Mouse (Mus musculus): Measurements from ENCODE around the gene Slc9a9. TPM values are rescaled to one million over a fixed set of nuclear protein-coding genes. Genes with fewer than 3 reads are reported as not detected.

Gene Slc9a9
- polyA plus RNA-seq, 1 experiment = not detected

- WGBS = 88% methylated on average over 1 of the region's 1 CpGs
These were observed 215.4 kb downstream of the Slc9a9 start for GRCm38 (mm10) chr9:94885151-94885550.

GRCm38 (mm10) chr9:94889647-94890046 is 219.9 kb downstream of the Slc9a9 start:
- H3K27ac ChIP-seq (ENCODE audit: insufficient read depth, low read depth, low read length) = no peak overlapping the region
- no peak overlapping the region for H3K4me3 ChIP-seq (ENCODE audit: insufficient read depth, low read depth, low read length)
- no peaks in the 10 kb centered on the region for H3K4me1 ChIP-seq (ENCODE audit: control insufficient read depth, insufficient read depth, low read length)
- TF ChIP-seq POLR2A (IDR thresholded peaks at IDR 0.05; ENCODE audit: insufficient read depth, low read depth, low read length) = no peak
- TF ChIP-seq CTCF (IDR thresholded peaks at IDR 0.05; ENCODE audit: insufficient read depth, low read depth, low read length) = no peak

More at GRCm38 (mm10) chr9:94885151-94885550, 215.4 kb downstream of the Slc9a9 start:
- Histone ChIP-seq H3K27ac (ENCODE audit: insufficient read depth, low read depth, low read length) (no peak overlapping the region), H3K4me3 (ENCODE audit: insufficient read depth, low read depth, low read length) (no peak overlapping the region), H3K4me1 (ENCODE audit: control insufficient read depth, insufficient read depth, low read length) (0 out of 2 replicates have a peak, but pooled peaks cover 2% of the 10 kb centered on the region)
- no peak for TF ChIP-seq POLR2A (IDR thresholded peaks at IDR 0.05; ENCODE audit: insufficient read depth, low read depth, low read length)
- TF ChIP-seq CTCF (IDR thresholded peaks at IDR 0.05; ENCODE audit: insufficient read depth, low read depth, low read length) = no peak

- TF ChIP-seq POLR2A (IDR thresholded peaks at IDR 0.05; ENCODE audit: insufficient read depth, low read depth, low read length) (no peak), CTCF (IDR thresholded peaks at IDR 0.05; ENCODE audit: insufficient read depth, low read depth, low read length) (no peak)
- no peak overlapping the region for H3K4me3 ChIP-seq (ENCODE audit: insufficient read depth, low read depth, low read length)
- WGBS = 90% methylated on average over 5 of the region's 5 CpGs
- no peaks in the 10 kb centered on the region for H3K4me1 ChIP-seq (ENCODE audit: control insufficient read depth, insufficient read depth, low read length)
- no peak overlapping the region for H3K27ac ChIP-seq (ENCODE audit: insufficient read depth, low read depth, low read length)
These were observed 226.2 kb downstream of the Slc9a9 start for GRCm38 (mm10) chr9:94895882-94896281.

GRCm38 (mm10) chr9:94904180-94904579 is 234.5 kb downstream of the Slc9a9 start:
- Histone ChIP-seq H3K4me3 (ENCODE audit: insufficient read depth, low read depth, low read length) (no peak overlapping the region), H3K27ac (ENCODE audit: insufficient read depth, low read depth, low read length) (no peak overlapping the region), H3K4me1 (ENCODE audit: control insufficient read depth, insufficient read depth, low read length) (peaks cover 2% of the 10 kb centered on the region; the same call in 1 of the 2 replicates)
- TF ChIP-seq CTCF (IDR thresholded peaks at IDR 0.05; ENCODE audit: insufficient read depth, low read depth, low read length) (no peak), POLR2A (IDR thresholded peaks at IDR 0.05; ENCODE audit: insufficient read depth, low read depth, low read length) (no peak)

- WGBS = 92% methylated on average over 4 of the region's 4 CpGs
These were observed 237.4 kb downstream of the Slc9a9 start for GRCm38 (mm10) chr9:94907020-94907610.

GRCm38 (mm10) chr9:94912071-94912470 is 242.4 kb downstream of the Slc9a9 start:
- no peak overlapping the region for H3K27ac ChIP-seq (ENCODE audit: insufficient read depth, low read depth, low read length)
- no peak overlapping the region for H3K4me3 ChIP-seq (ENCODE audit: insufficient read depth, low read depth, low read length)
- WGBS = 90% methylated on average over 9 of the region's 9 CpGs
- no peaks in the 10 kb centered on the region; the same call in 1 of the 2 replicates for H3K4me1 ChIP-seq (ENCODE audit: control insufficient read depth, insufficient read depth, low read length)
- TF ChIP-seq CTCF (IDR thresholded peaks at IDR 0.05; ENCODE audit: insufficient read depth, low read depth, low read length) (no peak), POLR2A (IDR thresholded peaks at IDR 0.05; ENCODE audit: insufficient read depth, low read depth, low read length) (no peak)

More at GRCm38 (mm10) chr9:94907020-94907610, 237.4 kb downstream of the Slc9a9 start:
- peaks cover 2% of the 10 kb centered on the region; the same call in 1 of the 2 replicates for H3K4me1 ChIP-seq (ENCODE audit: control insufficient read depth, insufficient read depth, low read length)
- TF ChIP-seq CTCF (IDR thresholded peaks at IDR 0.05; ENCODE audit: insufficient read depth, low read depth, low read length) = no peak
- TF ChIP-seq POLR2A (IDR thresholded peaks at IDR 0.05; ENCODE audit: insufficient read depth, low read depth, low read length) = no peak
- H3K27ac ChIP-seq (ENCODE audit: insufficient read depth, low read depth, low read length) = no peak overlapping the region
- H3K4me3 ChIP-seq (ENCODE audit: insufficient read depth, low read depth, low read length) = no peak overlapping the region

GRCm38 (mm10) chr9:94922062-94922461 is 252.4 kb downstream of the Slc9a9 start:
- Histone ChIP-seq H3K4me1 (ENCODE audit: control insufficient read depth, insufficient read depth, low read length) (no peaks in the 10 kb centered on the region), H3K4me3 (ENCODE audit: insufficient read depth, low read depth, low read length) (no peak overlapping the region), H3K27ac (ENCODE audit: insufficient read depth, low read depth, low read length) (no peak overlapping the region)
- TF ChIP-seq POLR2A (IDR thresholded peaks at IDR 0.05; ENCODE audit: insufficient read depth, low read depth, low read length) (no peak), CTCF (IDR thresholded peaks at IDR 0.05; ENCODE audit: insufficient read depth, low read depth, low read length) (no peak)
- WGBS = 61% methylated on average over 5 of the region's 5 CpGs

GRCm38 (mm10) chr9:94925845-94926244 is 256.1 kb downstream of the Slc9a9 start:
- no peak overlapping the region for H3K27ac ChIP-seq (ENCODE audit: insufficient read depth, low read depth, low read length)
- 30% methylated on average over 3 of the region's 3 CpGs for WGBS

GRCm38 (mm10) chr9:94927101-94927500 is 257.4 kb downstream of the Slc9a9 start:
- TF ChIP-seq CTCF (IDR thresholded peaks at IDR 0.05; ENCODE audit: insufficient read depth, low read depth, low read length) (no peak), POLR2A (IDR thresholded peaks at IDR 0.05; ENCODE audit: insufficient read depth, low read depth, low read length) (no peak)
- Histone ChIP-seq H3K4me1 (ENCODE audit: control insufficient read depth, insufficient read depth, low read length) (no peaks in the 10 kb centered on the region), H3K4me3 (ENCODE audit: insufficient read depth, low read depth, low read length) (no peak overlapping the region), H3K27ac (ENCODE audit: insufficient read depth, low read depth, low read length) (no peak overlapping the region)

More at GRCm38 (mm10) chr9:94925845-94926244, 256.1 kb downstream of the Slc9a9 start:
- Histone ChIP-seq H3K4me1 (ENCODE audit: control insufficient read depth, insufficient read depth, low read length) (no peaks in the 10 kb centered on the region), H3K4me3 (ENCODE audit: insufficient read depth, low read depth, low read length) (no peak overlapping the region)
- TF ChIP-seq CTCF (IDR thresholded peaks at IDR 0.05; ENCODE audit: insufficient read depth, low read depth, low read length) (no peak), POLR2A (IDR thresholded peaks at IDR 0.05; ENCODE audit: insufficient read depth, low read depth, low read length) (no peak)

All from olfactory bulb, adult 2 months (tissue).